Mouse (Mus musculus): ENCODE data around the gene Dcst2. TPM values are rescaled to one million over a fixed set of nuclear protein-coding genes. Genes with fewer than 3 reads are reported as not detected.
A peak's percentile ranks its signal among the peaks of the same experiment; 100 is the strongest.

Gene Dcst2
- polyA plus RNA-seq, 1 experiment: 0.15 TPM

GRCm38 (mm10) chr3:89381233-89381632 lies 19.5 kb downstream of the Dcst2 start:
- DNase-seq (ENCODE audit: low read depth in 1 of 2, low spot score in 2 of 2): no peak
- no peak overlapping the region for H3K27ac ChIP-seq (ENCODE audit: insufficient read depth, low read length)
- no peaks in the 10 kb centered on the region for H3K27me3 ChIP-seq (ENCODE audit: control insufficient read depth, insufficient read depth, low read length)
- peaks cover 36% of the 10 kb centered on the region for H3K4me1 ChIP-seq (ENCODE audit: control insufficient read depth, insufficient read depth, insufficient read length)
- TF ChIP-seq POLR2A (IDR thresholded peaks at IDR 0.05; ENCODE audit: low read depth, low read length) (no peak), CTCF (IDR thresholded peaks at IDR 0.05; ENCODE audit: extremely low read depth, insufficient read depth, insufficient read length, insufficient replicate concordance) (no peak)
- WGBS: 93% methylated on average over 11 of the region's 11 CpGs
- peaks cover 19% of the 10 kb centered on the region for H3K36me3 ChIP-seq (ENCODE audit: control insufficient read depth, insufficient read depth, low read length)
- H3K4me3 ChIP-seq (ENCODE audit: extremely low read depth, insufficient read depth, insufficient read length): no peak overlapping the region

DNA sequence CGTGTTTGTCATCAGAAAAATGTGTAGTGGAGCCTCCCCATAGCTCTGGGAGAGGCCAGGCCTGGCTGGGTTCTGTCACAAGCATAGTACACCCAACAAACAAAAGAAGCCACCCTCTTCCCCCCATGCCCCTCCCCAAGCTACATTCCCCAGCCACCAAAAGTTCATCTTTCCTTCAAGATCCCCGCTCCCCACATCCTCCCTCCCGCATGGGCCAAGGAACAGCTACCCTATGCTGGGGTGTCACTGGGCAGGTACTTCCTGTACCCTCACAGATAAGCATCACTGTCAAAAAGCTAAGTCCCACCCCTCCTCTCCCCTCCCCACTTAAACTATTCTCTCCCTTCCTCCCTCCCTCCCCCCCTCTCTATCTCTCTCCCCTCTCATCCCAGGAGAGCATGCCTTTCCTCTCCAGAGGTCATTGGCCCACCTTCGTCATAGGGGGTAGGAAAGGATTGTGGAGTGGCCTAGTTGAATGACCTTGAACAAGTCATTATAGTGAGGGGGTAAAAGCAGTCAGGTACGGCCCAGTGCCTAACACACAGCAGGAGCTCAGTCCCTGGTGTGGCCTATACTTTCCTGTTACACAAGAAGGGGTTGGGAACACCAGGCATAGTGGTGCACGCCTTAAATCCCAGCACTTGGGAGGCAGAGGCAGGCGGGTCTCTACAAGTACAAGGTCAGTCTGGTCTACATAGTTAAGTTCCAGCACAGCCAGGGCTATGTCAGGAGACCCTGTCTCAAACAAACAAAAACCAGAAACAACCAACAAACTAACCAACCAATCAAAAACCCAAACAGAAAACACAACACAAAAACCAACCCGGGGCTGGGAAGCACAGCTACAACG lies 20.5 kb downstream of the Dcst2 start:
- peaks cover 36% of the 10 kb centered on the region for H3K4me1 ChIP-seq (ENCODE audit: control insufficient read depth, insufficient read depth, insufficient read length)
- peak overlapping the region; percentile 40 for H3K27ac ChIP-seq (ENCODE audit: insufficient read depth, low read length)
- no peak for TF ChIP-seq POLR2A (IDR thresholded peaks at IDR 0.05; ENCODE audit: low read depth, low read length)
- H3K27me3 ChIP-seq (ENCODE audit: control insufficient read depth, insufficient read depth, low read length): no peaks in the 10 kb centered on the region
- DNase-seq (ENCODE audit: low read depth in 1 of 2, low spot score in 2 of 2): no peak
- 87% methylated on average over 9 of the region's 9 CpGs for WGBS
- no peak overlapping the region for H3K4me3 ChIP-seq (ENCODE audit: extremely low read depth, insufficient read depth, insufficient read length)
- H3K36me3 ChIP-seq (ENCODE audit: control insufficient read depth, insufficient read depth, low read length): peaks cover 17% of the 10 kb centered on the region

DNA sequence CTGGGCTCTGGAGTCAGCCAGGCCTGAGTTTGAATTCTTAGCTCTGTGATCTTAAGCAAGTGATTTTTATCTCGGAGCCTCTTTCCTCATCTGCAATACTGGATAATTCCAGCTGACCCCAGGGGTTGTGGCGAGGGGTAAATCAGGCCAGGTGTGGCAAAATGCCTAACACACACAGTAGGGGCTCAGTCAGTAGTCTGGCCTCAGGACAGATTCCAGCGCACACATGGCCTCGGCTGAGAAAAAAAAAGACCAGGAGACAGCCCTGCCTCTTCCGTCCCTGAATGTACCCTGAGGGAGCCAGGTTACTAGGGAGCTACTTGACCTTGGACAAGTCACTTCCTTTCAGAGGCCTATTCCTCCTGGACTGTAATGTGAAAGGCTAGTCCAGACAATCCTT lies 21.2 kb downstream of the Dcst2 start:
- TF ChIP-seq CTCF (IDR thresholded peaks at IDR 0.05; ENCODE audit: extremely low read depth, insufficient read depth, insufficient read length, insufficient replicate concordance) (no peak), POLR2A (IDR thresholded peaks at IDR 0.05; ENCODE audit: low read depth, low read length) (no peak)
- Histone ChIP-seq H3K4me1 (ENCODE audit: control insufficient read depth, insufficient read depth, insufficient read length) (peaks cover 39% of the 10 kb centered on the region), H3K36me3 (ENCODE audit: control insufficient read depth, insufficient read depth, low read length) (peaks cover 17% of the 10 kb centered on the region), H3K27me3 (ENCODE audit: control insufficient read depth, insufficient read depth, low read length) (no peaks in the 10 kb centered on the region), H3K27ac (ENCODE audit: insufficient read depth, low read length) (peak overlapping the region; percentile 40), H3K4me3 (ENCODE audit: extremely low read depth, insufficient read depth, insufficient read length) (no peak overlapping the region)
- no peak for DNase-seq (ENCODE audit: low read depth in 1 of 2, low spot score in 2 of 2)
- WGBS: 85% methylated on average over 5 of the region's 5 CpGs

DNA sequence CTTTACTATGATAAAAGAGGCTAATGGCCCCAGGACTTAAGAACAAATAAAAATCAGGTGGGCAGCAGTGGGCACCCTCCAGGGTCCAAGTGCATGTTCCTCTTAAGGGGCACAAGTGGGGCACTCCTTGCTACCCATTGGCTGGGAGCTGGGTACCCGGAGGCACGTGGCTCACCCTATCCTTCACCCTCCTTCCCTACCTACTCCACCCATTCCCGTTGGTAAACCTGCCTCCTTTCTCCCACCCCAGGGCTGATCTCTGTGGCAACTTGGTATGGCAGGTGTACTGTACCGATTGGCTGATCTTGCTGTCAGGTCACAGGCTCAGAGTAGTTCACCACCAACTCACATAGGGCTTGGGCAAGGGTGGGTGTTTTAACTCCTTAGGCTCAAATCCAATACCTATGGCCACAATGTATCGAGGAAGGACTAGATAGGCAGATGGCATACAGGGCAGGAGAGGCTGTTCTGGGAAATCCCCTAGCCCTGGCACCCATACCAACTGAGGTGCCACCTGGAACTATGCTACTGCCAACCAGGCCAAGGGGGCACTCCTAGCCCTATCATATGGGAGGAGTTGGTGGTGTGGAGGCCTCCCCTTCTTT lies 22.0 kb downstream of the Dcst2 start:
- 78% methylated on average over 5 of the region's 5 CpGs for WGBS
- H3K4me3 ChIP-seq (ENCODE audit: extremely low read depth, insufficient read depth, insufficient read length): no peak overlapping the region
- DNase-seq (ENCODE audit: low read depth in 1 of 2, low spot score in 2 of 2): no peak
- peaks cover 42% of the 10 kb centered on the region for H3K4me1 ChIP-seq (ENCODE audit: control insufficient read depth, insufficient read depth, insufficient read length)
- H3K36me3 ChIP-seq (ENCODE audit: control insufficient read depth, insufficient read depth, low read length): peaks cover 17% of the 10 kb centered on the region
- no peaks in the 10 kb centered on the region for H3K27me3 ChIP-seq (ENCODE audit: control insufficient read depth, insufficient read depth, low read length)
- no peak overlapping the region for H3K27ac ChIP-seq (ENCODE audit: insufficient read depth, low read length)
- TF ChIP-seq POLR2A (IDR thresholded peaks at IDR 0.05; ENCODE audit: low read depth, low read length): no peak
- no peak for TF ChIP-seq CTCF (IDR thresholded peaks at IDR 0.05; ENCODE audit: extremely low read depth, insufficient read depth, insufficient read length, insufficient replicate concordance)

- WGBS: 69% methylated on average over 12 of the region's 12 CpGs
- Histone ChIP-seq H3K27ac (ENCODE audit: insufficient read depth, low read length) (peak overlapping the region; percentile 69; the same call in 1 of the 2 replicates), H3K4me1 (ENCODE audit: control insufficient read depth, insufficient read depth, insufficient read length) (peaks cover 40% of the 10 kb centered on the region), H3K36me3 (ENCODE audit: control insufficient read depth, insufficient read depth, low read length) (peaks cover 15% of the 10 kb centered on the region), H3K27me3 (ENCODE audit: control insufficient read depth, insufficient read depth, low read length) (no peaks in the 10 kb centered on the region), H3K4me3 (ENCODE audit: extremely low read depth, insufficient read depth, insufficient read length) (peak overlapping the region; percentile 49; the same call in 1 of the 2 replicates)
- no peak for TF ChIP-seq POLR2A (IDR thresholded peaks at IDR 0.05; ENCODE audit: low read depth, low read length)
- TF ChIP-seq CTCF (IDR thresholded peaks at IDR 0.05; ENCODE audit: extremely low read depth, insufficient read depth, insufficient read length, insufficient replicate concordance): no peak
- DNase-seq (ENCODE audit: low read depth in 1 of 2, low spot score in 2 of 2): no peak
These were observed 22.7 kb downstream of the Dcst2 start for GRCm38 (mm10) chr3:89384331-89385076.

- peak overlapping the region; percentile 69 for H3K27ac ChIP-seq (ENCODE audit: insufficient read depth, low read length)
- DNase-seq (ENCODE audit: low read depth in 1 of 2, low spot score in 2 of 2): peak in 1 of 2 experiments; percentile 48
- WGBS: 11% methylated on average over 11 of the region's 11 CpGs
- peak overlapping the region; percentile 49; the same call in 1 of the 2 replicates for H3K4me3 ChIP-seq (ENCODE audit: extremely low read depth, insufficient read depth, insufficient read length)
- peaks cover 10% of the 10 kb centered on the region for H3K36me3 ChIP-seq (ENCODE audit: control insufficient read depth, insufficient read depth, low read length)
- no peaks in the 10 kb centered on the region for H3K27me3 ChIP-seq (ENCODE audit: control insufficient read depth, insufficient read depth, low read length)
- H3K4me1 ChIP-seq (ENCODE audit: control insufficient read depth, insufficient read depth, insufficient read length): peaks cover 42% of the 10 kb centered on the region
- TF ChIP-seq CTCF (IDR thresholded peaks at IDR 0.05; ENCODE audit: extremely low read depth, insufficient read depth, insufficient read length, insufficient replicate concordance) (no peak), POLR2A (IDR thresholded peaks at IDR 0.05; ENCODE audit: low read depth, low read length) (no peak)
These were observed 23.7 kb downstream of the Dcst2 start for GRCm38 (mm10) chr3:89385451-89385850.
